Mouse (Mus musculus) gastrocnemius, postnatal 10 days (tissue): ENCODE data around the gene Cul9. TPM values are rescaled to one million over a fixed set of nuclear protein-coding genes. Genes with fewer than 3 reads are reported as not detected.
"Not testable (repeated sequence)": the region's sequence is repeated elsewhere in the genome, so short reads cannot be mapped to it uniquely, and the experiment has no call there.

ENCODE experiments used
- DNase-seq: peaks from one replicate; pipeline ENCODE4 v3.0.0; 2021; ENCODE audit warnings: mixed read lengths
- long read RNA-seq, 2 experiments: library from polyadenylated mRNA; stranded (forward); transcript quantifications; one replicate each; pipeline ENCODE4 v2.0.0; 2021
- total RNA-seq, 2 experiments: library from RNA; stranded (reverse); gene quantifications; 2 replicates each; pipeline ENCODE4 v1.2.3; 2021

Cul9 gene
- 10 to 100 TPM; 11.3 to 11.5 TPM for total RNA-seq
- long read RNA-seq, experiment 1, full-length matches to known transcripts: 2 of 17 reads
- long read RNA-seq, experiment 1, partial matches to known transcripts: 10 of 17 reads
- long read RNA-seq, experiment 1, other reads (novel, unspliced or antisense): 5 of 17 reads
- long read RNA-seq, experiment 2, partial matches to known transcripts: 11 of 15 reads
- long read RNA-seq, experiment 2, other reads (novel, unspliced or antisense): 4 of 15 reads

- peak; percentile 76 for DNase-seq
These were observed at the start of gene Cul9 for GRCm38 (mm10) chr17:46545813-46546564. Gene Cul9, minus strand, starts transcription at chr17:46546388.

GRCm38 (mm10) chr17:46595336-46595735, 49.1 kb upstream of the Cul9 start:
- no peak for DNase-seq

- DNase-seq: no peak
These were observed 48.4 kb upstream of the Cul9 start for GRCm38 (mm10) chr17:46594606-46595005.

GRCm38 (mm10) chr17:46593124-46593523, 46.9 kb upstream of the Cul9 start:
- no peak for DNase-seq

DNA sequence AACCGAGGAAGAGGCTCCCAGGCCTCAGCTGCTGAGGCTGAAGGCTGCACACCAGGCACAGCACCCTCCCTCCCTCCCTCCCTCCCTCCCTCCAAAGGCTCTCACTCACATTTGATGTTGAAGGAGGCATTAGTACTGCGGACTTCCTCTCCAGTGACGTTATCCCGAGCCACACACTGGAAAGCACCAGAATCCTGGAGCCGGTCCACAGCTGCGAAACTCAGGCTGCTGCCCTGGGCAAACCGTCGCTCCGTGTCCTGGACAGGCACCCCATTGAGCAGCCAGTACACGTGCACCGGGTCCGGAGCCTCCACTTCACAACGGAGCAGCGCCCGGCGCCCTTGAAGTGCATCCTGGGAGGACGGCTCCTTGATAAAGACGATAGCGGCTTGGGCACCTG, 45.2 kb upstream of the Cul9 start:
- DNase-seq: no peak

GRCm38 (mm10) chr17:46590439-46590838, 44.3 kb upstream of the Cul9 start:
- DNase-seq: no peak

GRCm38 (mm10) chr17:46589635-46590314, 43.6 kb upstream of the Cul9 start:
- DNase-seq: no peak

DNA sequence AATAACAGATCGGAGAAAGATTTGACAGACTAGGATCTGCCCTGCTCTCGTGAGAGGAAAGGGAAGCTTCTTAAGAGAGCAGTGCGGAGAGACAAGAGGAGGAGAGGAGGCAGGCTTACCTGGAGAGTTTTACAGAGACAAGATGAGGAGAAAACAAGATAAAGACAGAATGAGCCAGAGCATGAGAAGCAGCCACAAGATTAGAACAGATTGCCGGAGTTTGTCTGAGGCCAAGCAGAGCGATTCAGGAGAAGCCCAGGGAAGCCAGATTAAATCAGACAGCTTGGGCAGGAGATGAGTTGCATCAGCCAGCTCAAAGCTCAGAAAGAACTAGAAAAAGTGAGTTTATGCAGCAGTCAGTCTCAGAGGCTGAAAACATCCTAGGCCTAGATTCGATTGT, 42.7 kb upstream of the Cul9 start:
- no peak for DNase-seq

- DNase-seq: no peak
These were observed 42.0 kb upstream of the Cul9 start for GRCm38 (mm10) chr17:46588173-46588572.

DNA sequence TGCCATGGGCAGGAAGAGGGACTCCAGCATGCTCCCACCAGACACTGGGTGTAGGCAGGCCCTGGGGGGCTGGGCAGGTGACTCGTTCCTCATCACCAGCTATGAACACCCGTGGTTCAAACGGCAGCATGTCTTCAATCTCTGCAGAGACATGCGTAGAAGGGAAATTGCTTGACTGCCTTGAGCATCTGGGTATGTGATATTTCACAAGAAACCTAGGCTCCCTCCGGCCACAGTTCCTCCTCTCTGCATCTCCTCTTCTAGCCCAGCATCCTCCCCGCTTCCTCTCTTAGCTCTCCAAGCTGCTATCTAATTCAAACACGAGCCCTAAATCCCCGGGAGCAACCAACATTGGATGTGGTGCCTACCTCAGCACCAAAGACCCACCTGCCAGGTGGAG, 40.1 kb upstream of the Cul9 start:
- no peak for DNase-seq

- no peak for DNase-seq
These were observed 32.5 kb upstream of the Cul9 start for GRCm38 (mm10) chr17:46578650-46579049.

DNA sequence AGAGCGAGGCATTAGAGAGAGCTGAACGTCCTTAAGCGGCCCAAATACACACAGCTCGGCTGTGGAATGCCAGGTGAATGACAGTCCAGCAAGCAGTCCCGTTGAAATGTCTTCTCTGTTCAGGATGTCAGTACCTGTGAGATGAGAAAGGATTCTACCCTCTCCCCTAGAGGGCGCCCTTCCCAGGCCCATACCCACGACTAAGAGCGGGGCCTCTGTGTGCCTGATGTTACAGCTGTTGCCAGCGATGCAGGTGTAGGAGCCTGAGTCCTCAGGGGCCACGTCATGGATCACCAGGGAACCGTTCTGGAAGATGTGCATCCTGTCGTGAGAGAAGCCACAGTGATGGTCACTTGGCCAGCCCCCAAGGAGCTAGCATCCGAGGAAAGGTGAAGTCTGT, 29.9 kb upstream of the Cul9 start:
- no peak for DNase-seq

DNA sequence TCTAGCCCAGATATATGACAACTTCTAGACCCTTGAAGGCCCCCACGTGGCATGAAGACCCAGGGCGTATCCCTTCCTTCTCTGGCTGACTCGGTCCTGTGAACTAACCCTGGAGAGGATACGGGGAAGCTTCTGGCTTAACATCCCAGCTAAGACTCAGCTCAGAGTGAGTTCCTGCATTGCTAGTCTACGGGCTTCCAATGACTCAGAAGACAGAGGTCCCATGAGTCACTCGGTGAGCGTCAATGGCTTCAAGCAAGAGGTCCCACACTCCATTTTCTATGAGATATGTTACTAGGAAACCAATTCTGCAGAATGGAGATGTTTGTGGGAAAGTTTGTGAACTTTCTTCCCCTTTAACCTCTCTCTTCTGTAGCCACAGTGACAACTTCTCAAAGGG, 28.3 kb upstream of the Cul9 start:
- DNase-seq: no peak

DNA sequence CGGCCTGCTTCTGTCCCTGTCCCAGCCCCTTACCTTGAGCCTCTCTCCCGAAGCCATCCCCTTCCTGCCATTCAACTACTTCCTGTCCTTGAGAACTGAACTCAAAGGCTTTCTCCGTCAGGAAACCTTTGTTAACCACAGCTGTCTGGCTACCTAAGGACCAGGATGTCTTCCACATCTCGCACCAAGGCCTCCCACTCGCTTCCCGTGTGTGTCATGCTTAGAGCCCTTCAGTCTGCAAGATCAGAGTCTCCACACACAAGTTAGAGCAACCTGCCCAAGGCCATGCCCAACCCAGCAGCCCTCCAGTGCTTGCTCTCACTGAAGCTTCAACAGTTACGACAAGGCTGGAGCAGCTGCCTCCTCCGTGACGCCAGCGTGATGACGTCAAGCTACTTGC, 24.8 kb upstream of the Cul9 start:
- DNase-seq: no peak

DNA sequence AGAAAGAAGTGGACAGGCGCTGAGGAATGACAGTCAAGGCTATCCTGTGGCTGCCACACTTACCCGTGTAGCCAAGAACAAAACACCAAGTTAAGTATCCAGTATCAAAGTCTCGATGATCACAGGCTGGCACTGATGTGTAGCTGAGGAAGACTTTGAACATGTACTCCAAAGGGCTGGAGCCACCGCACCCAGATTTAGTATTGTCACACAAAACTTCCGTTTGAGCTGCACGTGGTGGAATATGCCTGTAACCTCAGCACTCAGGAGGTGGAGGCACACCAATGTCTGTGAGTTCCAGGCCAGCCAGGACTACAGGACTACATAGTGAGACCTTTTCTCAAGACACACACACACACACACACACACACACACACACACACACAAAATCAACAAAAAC, 13.0 kb upstream of the Cul9 start:
- no peak for DNase-seq

DNA sequence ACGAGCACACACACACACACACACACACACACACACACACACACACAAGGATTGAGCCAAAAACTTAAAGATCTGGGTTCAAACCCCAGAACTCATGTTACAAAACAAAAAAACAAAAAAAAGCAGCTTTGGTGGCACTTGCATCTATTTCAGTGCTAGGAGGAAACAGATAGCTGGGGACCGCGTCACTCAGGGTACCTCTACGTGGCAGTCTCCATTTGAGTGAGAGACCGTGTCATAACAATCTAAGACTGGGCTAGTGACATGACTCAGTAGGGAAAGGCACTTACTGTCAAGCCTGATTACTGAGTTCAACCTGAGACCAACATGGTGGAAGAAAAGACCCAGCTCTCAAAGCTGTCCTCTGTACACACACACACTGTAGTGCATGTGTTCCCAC, 12.0 kb upstream of the Cul9 start:
- no peak for DNase-seq

DNA sequence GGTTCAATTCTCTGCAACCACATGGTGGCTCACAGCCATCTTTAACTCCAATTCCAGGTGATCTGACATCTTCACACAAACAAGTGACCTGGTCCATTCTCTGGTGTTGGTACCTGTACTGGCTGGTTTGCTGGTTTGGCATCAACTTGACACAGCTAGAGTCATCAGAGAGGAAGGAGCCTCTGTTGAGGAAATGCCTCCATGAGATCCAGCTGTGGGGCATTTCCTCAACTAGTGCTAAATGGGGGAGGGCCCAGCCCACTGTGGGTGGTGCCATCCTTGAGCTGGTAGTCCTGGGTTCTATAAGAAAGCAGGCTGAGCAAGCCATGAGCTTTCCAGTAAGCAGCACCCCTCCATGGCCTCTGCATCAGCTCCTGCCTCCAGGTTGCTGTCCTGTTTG, 11.1 kb upstream of the Cul9 start:
- DNase-seq: not testable (repeated sequence)

GRCm38 (mm10) chr17:46556584-46556945, 10.4 kb upstream of the Cul9 start:
- peak; percentile 27 for DNase-seq

- DNase-seq: peak; percentile 88
These were observed 9.7 kb upstream of the Cul9 start, which contains the start of gene Srf for GRCm38 (mm10) chr17:46555673-46556583. Gene Srf, minus strand, starts transcription at chr17:46556175.

DNA sequence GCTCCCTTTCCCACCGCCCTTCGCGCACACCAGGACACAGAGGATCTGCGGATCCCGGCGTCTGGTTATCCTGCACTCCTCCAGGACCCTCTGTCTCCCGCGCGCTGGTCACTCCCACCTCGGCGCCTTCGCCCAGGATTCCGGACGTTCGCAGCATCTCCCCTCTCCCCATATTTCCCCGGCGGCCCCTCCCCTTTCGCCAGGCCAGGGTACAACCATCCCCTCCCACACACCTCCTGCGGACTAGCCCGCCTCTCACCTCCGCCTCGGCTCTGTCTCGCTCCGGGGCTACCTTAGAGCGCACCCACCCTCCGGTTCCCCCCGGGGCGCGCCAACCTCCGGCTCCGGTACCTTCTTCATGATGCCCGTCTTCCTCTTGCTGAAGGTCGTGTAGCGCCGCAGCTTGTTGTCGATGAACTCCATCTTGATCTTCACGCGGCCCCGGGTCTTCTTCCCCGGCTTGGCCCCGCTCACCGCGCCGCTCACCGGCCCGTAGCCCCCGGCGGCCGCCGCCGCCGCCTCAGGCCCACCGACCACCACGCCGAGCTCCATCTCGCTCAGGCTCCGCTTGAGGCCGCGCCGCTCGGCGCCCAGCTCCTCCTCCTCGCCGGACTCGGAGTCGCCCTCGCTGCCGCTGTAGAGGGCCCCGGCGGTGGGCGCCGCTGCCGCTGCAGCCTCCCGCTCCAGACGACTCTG, 8.9 kb upstream of the Cul9 start:
- peak; percentile 67 for DNase-seq

- DNase-seq: no peak
These were observed 8.4 kb upstream of the Cul9 start for GRCm38 (mm10) chr17:46554646-46554976.

GRCm38 (mm10) chr17:46553926-46554325, 7.7 kb upstream of the Cul9 start:
- DNase-seq: no peak
